Mouse (Mus musculus) lung, adult 2 months (tissue): ENCODE results near the gene Mrto4.

ENCODE experiments used
- CTCF ChIP-seq: fragments of 200-500 bp; IDR thresholded peaks from 2 replicates; pipeline ENCODE4 v1.5.1; 2011; ENCODE audit warnings: mild to moderate bottlenecking, low read length, control low read depth; ENCODE audit not compliant: insufficient read depth
- POLR2A ChIP-seq: fragments of 200-500 bp; IDR thresholded peaks from 2 replicates; pipeline ENCODE4 v1.6.1; 2011; ENCODE audit warnings: low read depth, mild to moderate bottlenecking, control low read depth, low read length, borderline replicate concordance; ENCODE audit errors: extremely low read depth

DNA sequence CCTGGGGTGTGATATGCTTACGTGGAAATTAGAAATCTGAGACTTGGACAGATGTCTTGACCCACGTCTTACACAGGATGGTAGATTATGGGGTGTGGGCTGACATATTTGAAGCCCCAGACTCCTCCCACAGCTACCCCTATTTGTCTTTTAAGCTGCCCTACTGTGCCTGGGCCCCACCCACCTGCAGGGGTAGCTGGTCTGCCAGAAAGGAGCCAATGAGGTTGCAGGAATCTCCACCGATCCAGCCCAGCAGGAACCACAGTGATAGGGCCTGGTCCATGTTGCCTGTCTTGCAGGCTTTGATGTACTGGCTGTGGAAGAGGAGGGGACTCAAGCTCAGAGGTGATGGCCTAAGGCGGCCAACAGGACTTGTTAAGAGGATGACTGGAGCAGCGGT lies 50.1 kb downstream of the Mrto4 start:
- TF ChIP-seq POLR2A = no peak
- no peak for TF ChIP-seq CTCF
